Mouse (Mus musculus) lung, embryonic 14.5 days (tissue): ENCODE measurements around the gene Polr1a. TPM values are rescaled to one million over a fixed set of nuclear protein-coding genes. Genes with fewer than 3 reads are reported as not detected.

Experiments used
- ATAC-seq: fragments of 200-750 bp; cut with Nextera tagmentation; 2 replicates; pipeline ENCODE4 v1.8.0; 2017; ENCODE audit warnings: mild to moderate bottlenecking, moderate TSS enrichment, moderate library complexity; ENCODE audit not compliant: insufficient read depth
- DNase-seq: peaks from one replicate; pipeline ENCODE4 v3.0.0-alpha.2; 2015
- H3K27ac ChIP-seq: fragments of 300-500 bp; sonication (generic); 2 replicates; pipeline ENCODE4 v1.5.1; 2014; ENCODE audit warnings: low read depth, mild to moderate bottlenecking, moderate library complexity
- H3K27me3 ChIP-seq: fragments of 300-500 bp; sonication (generic); 2 replicates; pipeline ENCODE4 v1.6.1; 2014; ENCODE audit warnings: low read length, control low read depth; ENCODE audit not compliant: insufficient read depth
- H3K36me3 ChIP-seq: fragments of 300-500 bp; sonication (generic); 2 replicates; pipeline ENCODE4 v1.6.1; 2014; ENCODE audit warnings: control low read depth; ENCODE audit not compliant: insufficient read depth
- H3K4me1 ChIP-seq: fragments of 300-500 bp; sonication (generic); 2 replicates; pipeline ENCODE4 v1.6.1; 2014; ENCODE audit warnings: antibody characterized with exemption, control low read depth; ENCODE audit not compliant: insufficient read depth
- H3K4me2 ChIP-seq: fragments of 300-500 bp; sonication (generic); 2 replicates; pipeline ENCODE4 v1.6.1; 2014; ENCODE audit warnings: mild to moderate bottlenecking
- H3K4me3 ChIP-seq: fragments of 300-500 bp; sonication (generic); 2 replicates; pipeline ENCODE4 v1.5.1; 2014; ENCODE audit warnings: low read depth, low read length
- H3K9ac ChIP-seq: fragments of 300-500 bp; sonication (generic); 2 replicates; pipeline ENCODE4 v1.6.1; 2014
- H3K9me3 ChIP-seq: fragments of 300-500 bp; sonication (generic); 2 replicates; pipeline ENCODE4 v1.6.1; 2016; ENCODE audit warnings: low read depth, low read length, control low read depth
- CTCF ChIP-seq: IDR thresholded peaks from 2 replicates; pipeline ENCODE4 v1.5.1; 2016; ENCODE audit warnings: antibody characterized with exemption, low read depth
- WGBS: fragments of 180-500 bp; shearing (Covaris S2); extraction: QIAGEN DNeasy Blood & Tissue Kit; methylation state at CpG from one replicate; pipeline ENCODE4 v1.1.7; 2014; 5-methylcytosine and 5-hydroxymethylcytosine counted together
- polyA plus RNA-seq: library from polyadenylated mRNA; unstranded; fragments of >200 nt; fragmentation: Nextera tagmentation; extraction: Ambion mirVana; gene quantifications from 2 replicates; pipeline ENCODE4 v1.2.1, GENCODE M21; 2014

The Polr1a gene
- polyA plus RNA-seq, 1 experiment from 2014 or later: 37.2 TPM

- ATAC-seq: no peak
- H3K9me3 ChIP-seq: no peaks in the 10 kb centered on the region
- H3K27ac ChIP-seq: no peak overlapping the region
- TF ChIP-seq CTCF: no peak
- no peaks in the 10 kb centered on the region for H3K27me3 ChIP-seq
- no peak overlapping the region for H3K4me3 ChIP-seq
- no peak overlapping the region for H3K9ac ChIP-seq
- WGBS: 64% methylated on average over 12 of the region's 12 CpGs
- peaks cover 6% of the 10 kb centered on the region; the same call in 1 of the 2 replicates for H3K4me1 ChIP-seq
- no peak overlapping the region for H3K4me2 ChIP-seq
- DNase-seq: no peak
- peaks cover 87% of the 10 kb centered on the region for H3K36me3 ChIP-seq
Measured at GRCm38 (mm10) chr6:71930830-71931437, 22.1 kb downstream of the Polr1a start.

DNA sequence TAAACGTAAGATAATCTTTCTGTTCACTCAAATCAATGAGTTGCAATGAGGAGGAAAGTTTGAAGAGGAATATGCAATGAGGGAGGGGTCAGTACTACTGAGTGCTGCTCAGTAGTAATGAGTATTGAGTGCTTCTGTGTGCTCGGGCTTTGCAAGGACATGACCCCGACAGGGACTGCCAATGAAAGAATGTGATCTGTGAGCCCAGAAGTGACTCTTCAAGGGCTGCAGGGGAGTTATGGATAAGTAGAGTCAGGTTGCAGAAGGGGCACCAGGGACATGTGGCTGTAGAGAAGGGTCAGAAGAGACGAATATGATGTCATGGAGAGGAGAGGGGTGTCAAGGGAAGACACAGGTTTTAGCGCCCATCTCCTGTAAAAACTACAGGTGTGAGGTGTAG, 23.5 kb downstream of the Polr1a start:
- ATAC-seq (no peak), DNase-seq (no peak)
- Histone ChIP-seq H3K27me3 (no peaks in the 10 kb centered on the region), H3K9me3 (no peaks in the 10 kb centered on the region), H3K4me1 (peaks cover 6% of the 10 kb centered on the region; the same call in 1 of the 2 replicates), H3K36me3 (peaks cover 89% of the 10 kb centered on the region), H3K4me3 (no peak overlapping the region), H3K27ac (no peak overlapping the region), H3K4me2 (no peak overlapping the region), H3K9ac (no peak overlapping the region)
- TF ChIP-seq CTCF: no peak
- WGBS: 62% methylated on average over 5 of the region's 5 CpGs

GRCm38 (mm10) chr6:71934081-71934556, 25.3 kb downstream of the Polr1a start:
- Histone ChIP-seq H3K4me1 (peaks cover 6% of the 10 kb centered on the region; the same call in 1 of the 2 replicates), H3K4me3 (no peak overlapping the region), H3K27ac (peak overlapping the region; percentile 32; the same call in 1 of the 2 replicates), H3K9me3 (no peaks in the 10 kb centered on the region), H3K36me3 (peaks cover 91% of the 10 kb centered on the region), H3K4me2 (no peak overlapping the region), H3K27me3 (no peaks in the 10 kb centered on the region), H3K9ac (no peak overlapping the region)
- no peak for TF ChIP-seq CTCF
- DNase-seq (peak; percentile 51), ATAC-seq (peak; percentile 80; the same call in 1 of the 2 replicates)
- WGBS: 26% methylated on average over 2 of the region's 2 CpGs

DNA sequence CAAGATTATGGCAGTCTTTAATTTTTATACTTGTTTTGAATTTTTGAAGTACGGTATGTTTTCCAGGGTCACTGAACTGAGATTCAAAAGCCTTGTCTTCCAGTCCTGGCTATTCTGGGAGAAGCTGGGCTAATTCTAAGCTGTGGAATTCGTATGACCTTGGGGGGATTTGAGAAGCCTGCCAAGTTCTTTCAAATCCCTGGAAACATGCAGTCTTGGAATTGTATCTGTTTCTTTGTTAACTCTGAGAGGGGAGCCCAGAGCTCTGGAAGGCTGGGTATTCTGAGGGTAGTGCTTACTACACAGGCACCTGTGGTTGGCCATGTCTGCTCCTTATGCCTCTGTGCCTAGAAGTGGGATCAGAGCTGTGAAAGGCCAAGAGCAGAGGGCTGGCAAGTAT, 26.9 kb downstream of the Polr1a start:
- H3K36me3 ChIP-seq: peaks cover 87% of the 10 kb centered on the region
- TF ChIP-seq CTCF: no peak
- 72% methylated on average over 2 of the region's 2 CpGs for WGBS
- no peak overlapping the region for H3K4me2 ChIP-seq
- peaks cover 6% of the 10 kb centered on the region; the same call in 1 of the 2 replicates for H3K4me1 ChIP-seq
- H3K9me3 ChIP-seq: no peaks in the 10 kb centered on the region
- H3K27ac ChIP-seq: peak overlapping the region; percentile 39; the same call in 1 of the 2 replicates
- ATAC-seq (no peak), DNase-seq (no peak)
- no peak overlapping the region for H3K9ac ChIP-seq
- H3K4me3 ChIP-seq: no peak overlapping the region
- H3K27me3 ChIP-seq: no peaks in the 10 kb centered on the region

- H3K36me3 ChIP-seq: peaks cover 72% of the 10 kb centered on the region
- 65% methylated on average over 6 of the region's 6 CpGs for WGBS
- H3K4me3 ChIP-seq: no peak overlapping the region
- H3K9me3 ChIP-seq: no peaks in the 10 kb centered on the region
- H3K9ac ChIP-seq: no peak overlapping the region
- ATAC-seq: no peak
- no peak overlapping the region for H3K4me2 ChIP-seq
- H3K4me1 ChIP-seq: no peaks in the 10 kb centered on the region
- DNase-seq: no peak
- H3K27ac ChIP-seq: no peak overlapping the region
- no peak for TF ChIP-seq CTCF
- no peaks in the 10 kb centered on the region for H3K27me3 ChIP-seq
Measured at GRCm38 (mm10) chr6:71940912-71941311, 32.1 kb downstream of the Polr1a start.

GRCm38 (mm10) chr6:71945101-71945500, 36.2 kb downstream of the Polr1a start:
- DNase-seq (no peak), ATAC-seq (no peak)
- Histone ChIP-seq H3K4me3 (no peak overlapping the region), H3K27me3 (no peaks in the 10 kb centered on the region), H3K9me3 (no peaks in the 10 kb centered on the region), H3K4me1 (no peaks in the 10 kb centered on the region), H3K36me3 (peaks cover 59% of the 10 kb centered on the region), H3K4me2 (no peak overlapping the region), H3K27ac (no peak overlapping the region), H3K9ac (no peak overlapping the region)
- 83% methylated on average over 6 of the region's 6 CpGs for WGBS
- no peak for TF ChIP-seq CTCF

DNA sequence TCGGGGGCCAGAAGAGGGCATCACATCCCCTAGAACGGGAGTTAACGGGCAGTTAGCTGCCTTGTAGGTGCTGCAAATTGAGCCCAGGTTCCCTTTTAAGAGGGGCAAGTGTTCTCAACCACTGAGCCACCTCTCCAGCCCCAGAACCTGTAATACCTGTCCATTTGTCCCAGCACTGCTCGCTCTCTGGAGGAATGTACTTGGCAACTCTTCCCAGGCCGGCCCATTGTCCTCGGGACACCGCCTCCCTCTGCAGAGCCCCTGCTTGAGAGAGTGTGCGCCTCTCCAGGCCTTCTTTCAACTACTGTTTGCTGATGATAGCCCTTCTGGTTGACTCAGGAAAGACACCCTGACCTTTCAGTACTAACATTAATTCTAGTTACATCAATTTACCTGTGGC, 37.3 kb downstream of the Polr1a start:
- Histone ChIP-seq H3K4me2 (no peak overlapping the region), H3K27ac (no peak overlapping the region), H3K27me3 (no peaks in the 10 kb centered on the region), H3K9me3 (no peaks in the 10 kb centered on the region), H3K4me1 (no peaks in the 10 kb centered on the region), H3K9ac (no peak overlapping the region), H3K4me3 (no peak overlapping the region), H3K36me3 (peaks cover 60% of the 10 kb centered on the region)
- ATAC-seq (no peak), DNase-seq (no peak)
- 70% methylated on average over 8 of the region's 8 CpGs for WGBS
- TF ChIP-seq CTCF: peak; percentile 17; the same call in 1 of the 2 replicates
